Comparison of ENCODE assay signal across 8 mouse cellular contexts in genomic region chr11:88582021-88582707, GRCm38 (mm10).
A peak's percentile ranks its signal among the peaks of the same experiment; 100 is the strongest.
DNase-seq lines count a peak whose midpoint lies in the region; ATAC-seq and TF ChIP-seq lines count a peak whose summit lies in the region.

No protein-coding gene starts in this region.

- peak overlapping the region; percentile 51 for H3K4me2 ChIP-seq in heart, embryonic 16.5 days (ENCODE audit: low read depth, low read length)
- H3K4me2 ChIP-seq in liver, embryonic 16.5 days (ENCODE audit: low read depth, low read length), result 0 out of 2 replicates have a peak overlapping the region, but pooled peaks have one; percentile 0

- 39% methylated on average over 13 of the region's 13 CpGs for WGBS in heart, embryonic 16.5 days
- 51% methylated on average over 13 of the region's 13 CpGs for WGBS in liver, embryonic 16.5 days (ENCODE audit: insufficient replicate concordance)

- peak overlapping the region; percentile 64 for H3K9ac ChIP-seq in ES-E14 (ENCODE audit: insufficient read depth, low read depth, low read length, poor library complexity, severe bottlenecking)
- H3K9ac ChIP-seq in heart, embryonic 16.5 days (ENCODE audit: low read length), result peak overlapping the region; percentile 58
- H3K9ac ChIP-seq in liver, embryonic 16.5 days (ENCODE audit: low read depth, low read length), result no peak overlapping the region

- intact Hi-C loops in gastrocnemius, adult 2 months (cut with DNase I), result no loop called here

- H3K27ac ChIP-seq in gastrocnemius, adult 2 months, result peak overlapping the region; percentile 88
- peak overlapping the region; percentile 98 for H3K27ac ChIP-seq in ES-E14 (ENCODE audit: insufficient read depth, low read depth, low read length, poor library complexity, severe bottlenecking)
- peak overlapping the region; percentile 86 for H3K27ac ChIP-seq in heart, embryonic 16.5 days (ENCODE audit: low read length)
- H3K27ac ChIP-seq in liver, embryonic 16.5 days (ENCODE audit: low read length), result 0 out of 2 replicates have a peak overlapping the region, but pooled peaks have one; percentile 23

- no peak for TF ChIP-seq CTCF in gastrocnemius, adult 2 months (IDR thresholded peaks at IDR 0.05)

- in situ Hi-C loops in ES-E14 (cut with MboI; ENCODE audit: low sequenced_read_pairs in 2 of 2, unreplicated experiment in 2 of 2), result no loop called here

- peaks cover 9 to 19% of the 10 kb centered on the region in 2 experiments; a peak in 3 of 4 replicates for H3K4me1 ChIP-seq in ES-E14 (ENCODE audit: control insufficient read depth in 2 of 2, insufficient read depth in 2 of 2, low read length in 2 of 2, poor library complexity in 1 of 2)
- H3K4me1 ChIP-seq in heart, embryonic 16.5 days (ENCODE audit: control insufficient read depth, insufficient read depth, low read length), result peaks cover 66% of the 10 kb centered on the region
- peaks cover 9% of the 10 kb centered on the region for H3K4me1 ChIP-seq in liver, embryonic 16.5 days (ENCODE audit: control insufficient read depth, low read depth, low read length)

- no peaks in the 10 kb centered on the region for H3K27me3 ChIP-seq in heart, embryonic 16.5 days (ENCODE audit: control insufficient read depth, insufficient read depth, low read length)
- no peaks in the 10 kb centered on the region for H3K27me3 ChIP-seq in liver, embryonic 16.5 days (ENCODE audit: control insufficient read depth, insufficient read depth, low read depth, low read length)

- DNase-seq in gastrocnemius, adult 2 months, result no peak
- no peak for DNase-seq in gastrocnemius, postnatal 10 days
- no peak for DNase-seq in ES-E14 (ENCODE audit: low read depth, low spot score)
- DNase-seq in right cerebral cortex, postnatal 36 days (ENCODE audit: low spot score in 2 of 2), result no peak
- no peak for DNase-seq in right cerebral cortex, postnatal 14 days
- DNase-seq in spleen, postnatal 4 days (ENCODE audit: low spot score in 2 of 2), result no peak

- H3K9me3 ChIP-seq in ES-E14 (ENCODE audit: control insufficient read depth, insufficient read depth, low read depth, low read length), result no peaks in the 10 kb centered on the region
- no peaks in the 10 kb centered on the region for H3K9me3 ChIP-seq in heart, embryonic 16.5 days (replicated peaks; ENCODE audit: control insufficient read depth, low read length)
- no peaks in the 10 kb centered on the region for H3K9me3 ChIP-seq in liver, embryonic 16.5 days (replicated peaks; ENCODE audit: control insufficient read depth, low read length)

- ATAC-seq in heart, embryonic 16.5 days (replicated peaks; ENCODE audit: extremely low read depth, insufficient read depth, low FRiP score), result no peak
- ATAC-seq in liver, embryonic 16.5 days (ENCODE audit: low read depth), result peak; percentile 47; the same call in 1 of the 2 replicates

- H3K36me3 ChIP-seq in ES-E14 (ENCODE audit: control insufficient read depth, insufficient read depth, low read length, poor library complexity, severe bottlenecking), result no peaks in the 10 kb centered on the region
- no peaks in the 10 kb centered on the region for H3K36me3 ChIP-seq in heart, embryonic 16.5 days (ENCODE audit: control insufficient read depth, insufficient read depth)
- H3K36me3 ChIP-seq in liver, embryonic 16.5 days (ENCODE audit: control insufficient read depth, insufficient read depth), result no peaks in the 10 kb centered on the region

- peak overlapping the region; percentile 56 for H3K4me3 ChIP-seq in gastrocnemius, adult 2 months
- peak overlapping the region; percentile 41 to 55 for H3K4me3 ChIP-seq in ES-E14 (ENCODE audit: insufficient read depth in 1 of 2, low read depth in 1 of 2, low read length in 2 of 2, poor library complexity in 1 of 2, severe bottlenecking in 1 of 2)
- peak overlapping the region; percentile 6 for H3K4me3 ChIP-seq in heart, embryonic 16.5 days (ENCODE audit: low read length)
- H3K4me3 ChIP-seq in liver, embryonic 16.5 days (ENCODE audit: low read depth, low read length), result no peak overlapping the region

TF ChIP-seq in ES-E14, 5 proteins besides CTCF, POLR2A, EP300 and RAD21:
- TF ChIP-seq CHD2 (IDR thresholded peaks at IDR 0.05; ENCODE audit: low read depth, low read length) (no peak), ZNF384 (IDR thresholded peaks at IDR 0.05; ENCODE audit: low read depth, low read length) (no peak), HCFC1 (IDR thresholded peaks at IDR 0.05; ENCODE audit: borderline replicate concordance, insufficient read depth, low read length) (no peak), ZC3H11A (IDR thresholded peaks at IDR 0.05; ENCODE audit: borderline replicate concordance, low read depth, low read length) (no peak), MAFK (IDR thresholded peaks at IDR 0.05; ENCODE audit: insufficient read depth, low read depth, low read length) (no peak)

Comparison
In these comparisons a context has a peak if more than half of its experiments do, and no peak if none do; other contexts are left out.
1. H3K27ac ChIP-seq: peak in every context shown above with its lines; median percentile 98 in ES-E14; 88 in gastrocnemius, adult 2 months; 86 in heart, embryonic 16.5 days; 23 in liver, embryonic 16.5 days.